Mouse (Mus musculus): Measurements from ENCODE around the gene Sall1. TPM values are rescaled to one million over a fixed set of nuclear protein-coding genes. Genes with fewer than 3 reads are reported as not detected.

Sall1 gene
- total and polyA plus RNA-seq, 3 experiments, result 0.05 TPM; not detected in 2

DNA sequence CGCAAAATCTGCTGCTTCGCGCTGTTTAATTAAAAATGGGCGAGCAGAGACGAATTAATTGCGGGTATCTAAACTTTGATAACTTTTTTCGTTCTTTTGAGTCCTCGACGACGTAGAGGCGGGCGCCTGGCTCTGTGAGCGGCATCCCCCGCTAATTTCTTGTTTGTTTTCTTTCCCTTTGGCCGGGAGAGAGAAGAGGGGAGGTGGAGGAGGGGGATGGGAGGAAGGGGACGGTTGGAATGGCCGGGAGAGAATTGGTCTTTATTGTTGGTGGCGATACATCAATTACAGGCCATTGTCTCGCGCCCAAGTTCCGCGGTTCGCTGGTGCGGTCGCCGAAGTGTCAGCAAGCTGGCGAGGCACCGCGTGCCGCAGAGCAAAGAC lies 1.2 kb upstream of the Sall1 start:
- DNase-seq (ENCODE audit: low spot score) (no peak), ATAC-seq (ENCODE audit: extremely low read depth, insufficient number of reproducible peaks, low FRiP score, poor library complexity, severe bottlenecking) (no peak)
- peaks cover 84% of the 10 kb centered on the region for H3K9me3 ChIP-seq (replicated peaks)
- no peaks in the 10 kb centered on the region for H3K4me1 ChIP-seq (ENCODE audit: insufficient read depth, low read depth, low read length)
- no peak for TF ChIP-seq GATA1 (IDR thresholded peaks at IDR 0.05; ENCODE audit: borderline replicate concordance, low read length)
- TF ChIP-seq GATA2 (IDR thresholded peaks at IDR 0.05; ENCODE audit: borderline replicate concordance, low read depth, low read length), result no peak
- TF ChIP-seq TAL1 (conservative IDR thresholded peaks at IDR 0.05; ENCODE audit: low read depth, low read length), result no peak
- no peak for TF ChIP-seq POLR2AphosphoS5 (IDR thresholded peaks at IDR 0.05; ENCODE audit: insufficient replicate concordance, low read depth, low read length)
- TF ChIP-seq CTCF (IDR thresholded peaks at IDR 0.05; ENCODE audit: low read depth, low read length), result no peak
- H3K27me3 ChIP-seq (ENCODE audit: insufficient read depth, low read length), result no peaks in the 10 kb centered on the region
- no peaks in the 10 kb centered on the region for H3K36me3 ChIP-seq (replicated peaks)
- H3K4me3 ChIP-seq (ENCODE audit: low read depth, low read length), result no peak overlapping the region

DNA sequence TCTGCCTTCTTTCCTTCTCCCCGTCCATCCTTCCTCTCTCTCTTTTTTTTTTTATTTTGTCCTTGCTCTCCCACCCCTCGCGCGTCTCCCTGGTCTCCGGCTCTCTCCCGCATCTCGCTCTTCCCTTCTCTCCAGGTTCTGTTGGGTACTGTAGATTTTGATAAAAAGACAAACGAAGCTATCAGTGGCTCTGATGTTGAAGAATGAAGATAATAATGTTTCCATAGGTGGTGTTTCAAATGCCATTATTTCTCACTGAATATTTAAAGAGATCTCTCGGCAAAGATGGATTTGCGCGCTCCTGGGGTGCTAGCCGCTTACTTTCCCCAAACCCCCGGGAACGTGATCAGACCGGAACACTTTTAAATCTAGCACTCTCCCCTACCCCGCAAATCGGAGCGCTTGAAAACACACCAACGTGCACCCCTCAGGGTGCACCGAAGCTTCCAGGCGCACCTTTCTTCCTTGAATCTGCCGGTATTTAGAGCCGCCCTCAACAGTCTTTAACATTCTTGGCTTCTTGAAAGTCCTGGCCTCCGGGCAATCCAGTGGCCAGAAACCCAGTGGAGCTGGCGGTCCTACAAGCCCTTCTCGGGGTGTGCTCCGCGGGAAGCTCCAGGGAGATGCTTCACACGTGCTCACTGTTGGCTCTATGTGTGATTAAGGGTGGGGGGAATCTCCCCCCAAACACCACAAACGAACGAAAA lies 702 bp upstream of the Sall1 start:
- Histone ChIP-seq H3K9me3 (replicated peaks) (peaks cover 81% of the 10 kb centered on the region), H3K36me3 (replicated peaks) (no peaks in the 10 kb centered on the region), H3K4me1 (ENCODE audit: insufficient read depth, low read depth, low read length) (no peaks in the 10 kb centered on the region), H3K27me3 (ENCODE audit: insufficient read depth, low read length) (no peaks in the 10 kb centered on the region), H3K4me3 (ENCODE audit: low read depth, low read length) (no peak overlapping the region)
- DNase-seq (ENCODE audit: low spot score) (no peak), ATAC-seq (ENCODE audit: extremely low read depth, insufficient number of reproducible peaks, low FRiP score, poor library complexity, severe bottlenecking) (no peak)
- TF ChIP-seq POLR2AphosphoS5 (IDR thresholded peaks at IDR 0.05; ENCODE audit: insufficient replicate concordance, low read depth, low read length), result no peak
- TF ChIP-seq GATA2 (IDR thresholded peaks at IDR 0.05; ENCODE audit: borderline replicate concordance, low read depth, low read length), result no peak
- TF ChIP-seq CTCF (IDR thresholded peaks at IDR 0.05; ENCODE audit: low read depth, low read length), result no peak
- no peak for TF ChIP-seq GATA1 (IDR thresholded peaks at IDR 0.05; ENCODE audit: borderline replicate concordance, low read length)
- no peak for TF ChIP-seq TAL1 (conservative IDR thresholded peaks at IDR 0.05; ENCODE audit: low read depth, low read length)

DNA sequence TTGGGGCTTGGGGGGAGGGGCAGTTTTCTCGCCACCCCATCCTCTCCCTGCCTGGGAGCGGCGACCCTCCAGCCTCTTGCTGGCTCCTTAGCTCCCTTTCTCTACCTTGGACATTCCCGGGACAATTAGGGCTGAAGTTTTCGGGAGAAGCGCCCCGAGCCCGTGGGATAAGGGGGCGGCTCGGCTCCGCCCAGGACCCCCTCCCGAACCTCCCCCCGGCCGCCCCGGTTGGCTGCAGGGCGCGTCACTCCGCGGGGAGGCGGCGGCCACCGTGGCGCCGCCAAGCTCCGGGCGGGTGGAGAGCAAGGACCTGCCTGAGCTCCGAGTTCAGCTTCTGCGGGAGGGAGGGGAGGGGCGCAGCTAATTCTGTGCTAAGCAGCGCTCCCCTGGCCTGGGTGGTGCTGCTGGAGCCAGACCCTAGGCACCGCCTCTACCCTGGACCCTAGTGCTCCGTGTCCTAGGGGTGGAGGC lies 556 bp downstream of the Sall1 start:
- Histone ChIP-seq H3K36me3 (replicated peaks) (no peaks in the 10 kb centered on the region), H3K27me3 (ENCODE audit: insufficient read depth, low read length) (no peaks in the 10 kb centered on the region), H3K4me1 (ENCODE audit: insufficient read depth, low read depth, low read length) (no peaks in the 10 kb centered on the region), H3K4me3 (ENCODE audit: low read depth, low read length) (no peak overlapping the region; the same call in 1 of the 2 replicates), H3K9me3 (replicated peaks) (peaks cover 72% of the 10 kb centered on the region)
- ATAC-seq (ENCODE audit: extremely low read depth, insufficient number of reproducible peaks, low FRiP score, poor library complexity, severe bottlenecking), result no peak
- TF ChIP-seq TAL1 (conservative IDR thresholded peaks at IDR 0.05; ENCODE audit: low read depth, low read length) (no peak), GATA2 (IDR thresholded peaks at IDR 0.05; ENCODE audit: borderline replicate concordance, low read depth, low read length) (no peak), POLR2AphosphoS5 (IDR thresholded peaks at IDR 0.05; ENCODE audit: insufficient replicate concordance, low read depth, low read length) (no peak), GATA1 (IDR thresholded peaks at IDR 0.05; ENCODE audit: borderline replicate concordance, low read length) (no peak), CTCF (IDR thresholded peaks at IDR 0.05; ENCODE audit: low read depth, low read length) (no peak)
- no peak for DNase-seq (ENCODE audit: low spot score)

DNA sequence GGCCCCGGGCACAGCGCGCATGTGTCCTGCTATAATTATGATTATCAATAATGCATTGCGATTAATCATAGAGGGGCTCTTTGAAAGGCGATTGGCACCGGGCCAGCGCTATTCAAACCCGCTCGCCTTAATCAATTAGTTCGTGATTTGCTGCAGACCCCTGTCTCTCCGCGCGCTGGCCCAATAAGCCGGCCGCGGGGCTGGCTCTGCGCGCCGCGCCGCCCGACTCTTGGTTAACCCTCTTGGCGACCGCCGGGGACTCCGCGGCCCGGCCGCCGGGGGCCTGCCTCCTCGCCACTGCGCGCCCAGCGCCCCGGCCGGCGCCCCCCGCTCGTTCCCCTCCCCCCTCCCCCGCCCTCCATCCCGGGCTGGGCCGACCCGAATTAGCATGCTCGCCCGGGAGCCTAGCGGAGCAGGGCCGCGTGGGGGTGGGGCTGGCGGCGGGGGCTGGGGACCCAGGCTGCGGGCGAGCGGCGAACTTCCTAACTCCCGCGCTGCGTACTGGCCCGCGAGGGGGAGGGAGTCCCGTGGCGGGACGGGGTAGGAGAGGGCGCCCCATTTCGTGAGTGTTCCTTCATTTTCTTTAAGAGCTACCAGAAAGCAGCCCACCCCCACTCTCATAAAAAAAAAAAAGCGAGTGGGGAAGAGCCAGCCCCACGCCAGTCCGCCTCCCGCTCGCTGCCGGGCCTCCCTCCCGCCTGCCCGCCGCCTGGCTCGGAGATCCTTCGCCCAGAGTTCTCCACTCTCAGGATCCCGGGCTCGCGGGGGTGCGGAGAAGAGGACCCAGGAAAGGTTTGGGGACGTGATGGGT lies 1.2 kb downstream of the Sall1 start:
- Histone ChIP-seq H3K4me1 (ENCODE audit: insufficient read depth, low read depth, low read length) (no peaks in the 10 kb centered on the region), H3K9me3 (replicated peaks) (peaks cover 69% of the 10 kb centered on the region), H3K27me3 (ENCODE audit: insufficient read depth, low read length) (no peaks in the 10 kb centered on the region), H3K4me3 (ENCODE audit: low read depth, low read length) (no peak overlapping the region; the same call in 1 of the 2 replicates), H3K36me3 (replicated peaks) (no peaks in the 10 kb centered on the region)
- ATAC-seq (ENCODE audit: extremely low read depth, insufficient number of reproducible peaks, low FRiP score, poor library complexity, severe bottlenecking) (no peak), DNase-seq (ENCODE audit: low spot score) (no peak)
- TF ChIP-seq CTCF (IDR thresholded peaks at IDR 0.05; ENCODE audit: low read depth, low read length) (no peak), GATA1 (IDR thresholded peaks at IDR 0.05; ENCODE audit: borderline replicate concordance, low read length) (no peak), TAL1 (conservative IDR thresholded peaks at IDR 0.05; ENCODE audit: low read depth, low read length) (no peak), GATA2 (IDR thresholded peaks at IDR 0.05; ENCODE audit: borderline replicate concordance, low read depth, low read length) (no peak), POLR2AphosphoS5 (IDR thresholded peaks at IDR 0.05; ENCODE audit: insufficient replicate concordance, low read depth, low read length) (no peak)

DNA sequence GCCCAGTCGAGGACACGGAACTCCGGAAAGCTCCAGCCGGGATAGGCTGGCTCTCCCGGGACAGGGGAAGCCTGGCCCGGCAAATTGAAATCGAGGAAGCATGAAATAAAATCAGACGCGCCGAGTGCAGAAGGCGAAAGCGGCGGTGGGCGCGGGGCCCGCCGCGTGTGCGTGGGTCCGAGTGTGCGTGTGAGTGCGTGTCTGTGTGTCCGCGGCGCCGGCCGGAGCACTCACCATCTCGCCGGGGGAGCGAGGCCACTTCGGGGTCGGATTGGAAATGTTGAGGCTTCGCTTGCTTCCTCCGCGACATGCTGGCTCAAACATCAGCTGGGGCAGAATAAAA lies 1.9 kb downstream of the Sall1 start:
- peaks cover 71% of the 10 kb centered on the region for H3K9me3 ChIP-seq (replicated peaks)
- H3K36me3 ChIP-seq (replicated peaks), result no peaks in the 10 kb centered on the region
- H3K4me3 ChIP-seq (ENCODE audit: low read depth, low read length), result peak overlapping the region; percentile 23; the same call in 1 of the 2 replicates
- no peaks in the 10 kb centered on the region for H3K4me1 ChIP-seq (ENCODE audit: insufficient read depth, low read depth, low read length)
- TF ChIP-seq CTCF (IDR thresholded peaks at IDR 0.05; ENCODE audit: low read depth, low read length) (no peak), POLR2AphosphoS5 (IDR thresholded peaks at IDR 0.05; ENCODE audit: insufficient replicate concordance, low read depth, low read length) (no peak), GATA2 (IDR thresholded peaks at IDR 0.05; ENCODE audit: borderline replicate concordance, low read depth, low read length) (no peak)
- no peaks in the 10 kb centered on the region for H3K27me3 ChIP-seq (ENCODE audit: insufficient read depth, low read length)
- DNase-seq (ENCODE audit: low spot score) (no peak), ATAC-seq (ENCODE audit: extremely low read depth, insufficient number of reproducible peaks, low FRiP score, poor library complexity, severe bottlenecking) (no peak)

DNA sequence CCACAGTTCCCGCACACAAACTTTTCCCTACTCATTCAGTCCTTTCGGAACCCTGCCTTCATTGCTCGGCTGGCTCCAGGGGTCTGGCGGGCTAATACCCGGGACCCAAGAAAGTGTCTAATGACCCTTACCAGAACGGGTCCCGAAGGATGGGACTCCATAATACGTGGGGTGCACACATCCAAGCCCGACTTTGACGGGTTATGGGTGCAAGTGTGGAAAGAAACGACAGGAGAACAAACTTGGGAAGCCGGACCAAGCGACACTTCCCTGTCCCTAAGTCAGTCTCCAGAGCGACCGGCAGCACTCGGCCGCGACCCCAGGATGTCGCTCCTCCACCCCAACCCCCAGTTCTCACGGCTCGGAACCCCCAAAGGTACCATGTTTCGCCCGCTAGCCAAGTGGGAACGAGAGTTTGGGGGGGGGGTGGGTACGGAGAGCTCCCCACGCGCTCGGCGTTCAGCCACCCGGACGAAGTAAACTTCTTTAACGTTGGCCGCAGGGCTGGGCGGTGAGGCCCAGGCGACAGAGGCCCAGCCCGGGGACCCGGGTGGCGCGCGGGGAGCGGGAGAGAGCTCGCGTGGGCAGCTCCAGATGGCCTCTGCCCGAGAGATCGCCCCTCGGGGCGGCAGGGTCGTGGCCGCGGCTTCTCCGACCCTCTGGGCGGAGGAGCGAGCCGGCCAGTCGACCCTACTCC lies 2.4 kb downstream of the Sall1 start:
- Histone ChIP-seq H3K9me3 (replicated peaks) (peaks cover 66% of the 10 kb centered on the region), H3K27me3 (ENCODE audit: insufficient read depth, low read length) (no peaks in the 10 kb centered on the region), H3K36me3 (replicated peaks) (no peaks in the 10 kb centered on the region), H3K4me1 (ENCODE audit: insufficient read depth, low read depth, low read length) (no peaks in the 10 kb centered on the region), H3K4me3 (ENCODE audit: low read depth, low read length) (no peak overlapping the region)
- ATAC-seq (ENCODE audit: extremely low read depth, insufficient number of reproducible peaks, low FRiP score, poor library complexity, severe bottlenecking) (no peak), DNase-seq (ENCODE audit: low spot score) (no peak)
- TF ChIP-seq CTCF (IDR thresholded peaks at IDR 0.05; ENCODE audit: low read depth, low read length) (no peak), POLR2AphosphoS5 (IDR thresholded peaks at IDR 0.05; ENCODE audit: insufficient replicate concordance, low read depth, low read length) (no peak), GATA1 (IDR thresholded peaks at IDR 0.05; ENCODE audit: borderline replicate concordance, low read length) (no peak), TAL1 (conservative IDR thresholded peaks at IDR 0.05; ENCODE audit: low read depth, low read length) (no peak), GATA2 (IDR thresholded peaks at IDR 0.05; ENCODE audit: borderline replicate concordance, low read depth, low read length) (no peak)
